Mouse (Mus musculus) forelimb bud, embryonic 11.5 days (tissue): Measurements from ENCODE around the gene Rbms2.
"Not testable (repeated sequence)": the region's sequence is repeated elsewhere in the genome, so short reads cannot be mapped to it uniquely, and the experiment has no call there.

Experiments
- DNase-seq: peaks from one replicate; pipeline ENCODE4 v3.0.0-alpha.2; 2012; ENCODE audit warnings: low read depth, low spot score

The Rbms2 gene

GRCm38 (mm10) chr10:128179989-128180388, at the start of gene Rbms2:
TSS of gene Rbms2 (minus strand) at chr10:128180297.
- DNase-seq: no peak

GRCm38 (mm10) chr10:128228009-128228408, 47.9 kb upstream of the Rbms2 start:
- DNase-seq: no peak

DNA sequence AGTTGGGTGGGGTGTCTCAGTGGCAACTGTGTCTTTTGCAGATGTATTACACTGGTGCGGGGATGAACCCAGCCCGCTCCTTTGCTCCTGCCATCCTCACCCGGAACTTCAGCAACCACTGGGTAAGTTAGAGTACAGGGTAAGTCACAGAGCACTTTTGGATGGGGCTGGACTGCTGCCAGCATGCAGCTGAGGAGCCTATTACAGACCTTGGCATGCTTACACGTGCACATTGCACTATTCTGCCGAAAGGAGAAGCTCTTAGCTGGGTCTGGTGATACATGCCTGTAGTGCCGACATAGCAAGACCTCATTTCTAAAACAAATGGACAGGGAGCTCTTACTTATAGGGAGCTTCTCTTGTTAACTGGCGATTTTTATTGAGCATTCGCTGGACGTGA, 47.5 kb upstream of the Rbms2 start:
- DNase-seq: no peak

GRCm38 (mm10) chr10:128225538-128225937, 45.4 kb upstream of the Rbms2 start, which contains the start of gene Mip:
TSS of gene Mip (plus strand) at chr10:128225838.
- DNase-seq: no peak

DNA sequence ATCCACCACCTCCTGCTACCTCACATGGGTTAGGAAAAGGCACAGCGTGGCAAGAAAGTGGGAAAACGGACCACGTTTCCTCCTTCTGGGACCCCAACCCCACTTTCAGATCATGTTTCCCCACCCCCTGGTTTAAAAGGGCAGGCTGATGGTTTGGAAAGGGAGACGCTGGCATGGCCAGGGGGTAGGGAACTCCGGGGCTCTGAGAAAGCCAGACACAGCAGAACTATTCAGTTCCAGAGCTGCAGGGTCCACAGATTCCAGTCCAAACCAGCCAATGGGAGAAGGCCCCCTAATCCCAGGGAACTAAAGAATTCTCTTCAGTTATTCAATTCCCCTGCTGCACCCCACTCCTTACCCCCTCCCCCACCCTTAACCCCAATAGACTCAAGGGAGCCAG, 45.0 kb upstream of the Rbms2 start:
- DNase-seq: no peak

DNA sequence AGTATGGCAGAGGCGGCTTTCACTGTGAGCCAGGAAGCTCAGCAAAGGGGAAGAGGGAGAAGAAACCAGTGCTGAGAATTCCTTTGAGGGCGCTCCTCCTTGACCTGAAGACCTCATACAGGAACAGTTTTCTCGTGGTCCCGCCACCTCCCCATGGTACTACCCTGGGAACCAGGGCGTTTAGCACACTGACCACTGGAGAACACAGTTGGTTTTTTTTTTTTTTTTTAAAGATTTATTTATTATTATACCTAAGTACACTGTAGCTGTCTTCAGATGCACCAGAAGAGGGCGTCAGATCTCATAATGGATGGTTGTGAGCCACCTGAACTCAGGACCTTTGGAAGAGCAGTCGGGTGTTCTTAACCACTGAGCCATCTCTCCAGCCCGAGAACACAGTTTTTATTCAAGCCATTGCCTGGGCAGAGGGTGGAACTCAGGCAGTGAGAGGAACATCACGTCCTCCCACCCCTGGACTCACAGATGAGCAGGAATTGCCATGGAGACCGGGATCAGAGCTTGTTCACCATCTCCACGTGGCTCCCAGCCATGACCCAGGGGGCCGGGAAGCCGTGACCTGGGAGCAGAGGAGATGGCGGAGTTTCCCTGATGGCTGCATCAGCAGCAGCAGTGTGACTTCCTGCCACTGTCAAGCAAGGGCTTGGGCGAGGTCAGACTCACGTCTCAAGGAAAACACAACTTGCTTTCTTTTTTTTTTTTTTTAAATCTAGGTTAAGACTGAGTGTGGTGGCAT, 41.6 kb upstream of the Rbms2 start:
- no peak for DNase-seq

DNA sequence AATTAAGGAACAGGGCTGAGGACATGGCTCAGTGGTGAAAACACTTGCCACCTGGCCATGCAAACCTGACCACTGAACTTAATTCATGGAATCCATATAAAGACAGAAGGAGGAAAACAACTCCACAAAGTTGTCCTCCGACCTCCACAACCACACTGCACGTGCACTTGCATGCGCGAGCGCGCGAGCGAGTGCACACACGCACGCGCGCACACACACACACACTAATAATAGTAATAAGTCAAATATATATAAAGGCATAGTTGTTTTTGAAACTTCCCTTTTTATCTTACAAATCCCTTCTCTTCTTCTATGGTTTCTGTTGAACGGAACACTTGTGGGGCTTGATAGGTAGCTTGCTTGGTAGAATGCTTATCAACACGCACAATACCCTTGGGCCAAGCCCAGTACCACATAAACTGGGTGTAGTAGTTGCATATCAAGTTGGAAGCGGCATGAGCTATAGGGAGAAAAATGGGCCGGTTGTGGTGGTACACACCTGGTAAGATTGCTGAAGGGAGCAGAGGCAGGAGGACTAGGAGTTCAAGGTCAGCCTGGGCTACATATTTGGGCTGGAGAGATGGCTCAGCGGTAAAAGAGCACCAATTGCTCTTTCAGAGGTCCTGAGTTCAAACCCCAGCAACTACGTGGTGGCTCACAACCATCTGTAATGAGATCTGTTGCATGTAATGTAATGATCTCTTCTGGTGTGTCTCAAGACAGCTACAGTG, 38.5 kb upstream of the Rbms2 start:
- DNase-seq: no peak

DNA sequence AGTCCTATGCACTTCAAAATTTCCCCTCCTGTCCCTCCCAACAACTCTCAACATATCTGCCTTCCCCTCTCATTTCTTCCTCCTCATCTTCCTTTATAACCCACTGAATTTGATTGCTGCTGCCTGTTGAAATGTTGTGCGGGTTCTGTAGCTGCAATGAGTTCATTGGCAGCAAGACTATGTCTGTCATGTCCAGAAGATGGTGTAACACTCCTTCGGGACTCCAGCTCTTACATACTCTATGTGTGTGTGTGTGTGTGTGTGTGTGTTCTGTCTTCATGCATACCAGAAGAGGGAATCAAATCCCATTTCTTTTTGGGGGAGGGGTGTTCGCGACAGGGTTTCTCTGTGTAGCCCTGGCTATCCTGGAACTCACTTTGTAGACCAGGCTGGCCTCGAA, 34.9 kb upstream of the Rbms2 start:
- DNase-seq: no peak

DNA sequence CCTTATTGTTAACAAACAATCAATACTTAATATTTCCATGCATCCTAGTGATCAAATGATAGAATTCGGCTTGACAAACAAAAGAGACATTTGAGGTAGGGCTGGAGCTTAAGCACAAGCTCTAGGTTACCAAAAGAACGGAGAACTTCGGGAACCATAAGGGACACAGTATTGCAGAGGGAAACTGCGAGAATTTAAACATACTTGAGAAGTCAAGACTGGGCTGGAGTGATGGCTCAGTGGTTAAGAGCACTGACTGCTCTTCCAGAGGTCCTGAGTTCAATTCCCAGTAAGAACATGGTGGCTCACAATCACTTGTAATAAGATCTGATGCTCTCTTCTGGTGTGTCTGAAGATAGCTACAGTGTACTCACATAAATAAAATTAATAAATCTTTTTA, 34.0 kb upstream of the Rbms2 start:
- not testable (repeated sequence) for DNase-seq

- DNase-seq: peak; percentile 79
Measured at GRCm38 (mm10) chr10:128212871-128213323, 32.8 kb upstream of the Rbms2 start.

DNA sequence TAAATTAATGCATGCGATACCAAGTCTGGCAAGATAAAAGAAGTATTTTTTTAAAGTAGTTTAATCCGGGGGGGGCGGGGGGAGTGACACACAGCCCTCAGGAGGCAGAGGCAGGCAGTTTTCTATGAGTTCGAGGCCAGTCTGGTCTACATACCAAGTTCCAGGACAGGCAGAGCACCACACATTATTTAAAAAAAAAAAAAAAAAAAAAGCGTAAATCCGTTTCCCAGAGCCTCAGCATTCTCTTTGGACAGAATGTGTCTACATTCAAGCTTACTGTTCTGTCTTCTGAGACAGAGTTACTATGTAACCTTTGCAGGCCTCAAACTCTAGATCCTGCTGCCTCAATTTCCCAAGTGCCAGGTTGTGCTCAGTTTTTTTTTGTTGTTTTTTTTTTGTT, 32.1 kb upstream of the Rbms2 start:
- no peak for DNase-seq

- peak; percentile 90 for DNase-seq
Measured at GRCm38 (mm10) chr10:128211390-128212108, 31.5 kb upstream of the Rbms2 start, which contains the start of gene Spryd4. TSS of gene Spryd4 (minus strand) at chr10:128211807.

- DNase-seq: no peak
Measured at GRCm38 (mm10) chr10:128210954-128211353, 30.9 kb upstream of the Rbms2 start.

DNA sequence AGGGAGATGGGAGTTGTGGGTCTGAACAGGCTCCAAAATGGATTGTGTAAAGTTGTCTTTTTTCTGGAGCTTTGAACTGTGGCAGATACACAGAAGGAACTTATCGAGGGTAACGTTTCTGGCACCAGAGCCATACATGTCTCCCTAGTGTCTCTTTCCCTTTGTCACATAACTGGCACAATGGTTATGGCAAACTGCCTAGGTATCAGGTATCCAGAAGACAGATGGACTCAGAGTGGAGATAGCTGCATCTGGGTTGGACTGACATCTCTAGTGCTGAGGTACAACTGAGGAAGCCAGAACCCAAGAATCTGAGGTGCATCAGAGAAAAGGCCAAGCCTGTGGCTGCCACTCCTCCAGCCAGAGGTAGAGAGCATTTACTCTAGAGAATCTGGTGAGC, 30.0 kb upstream of the Rbms2 start:
- no peak for DNase-seq

- no peak for DNase-seq
Measured at GRCm38 (mm10) chr10:128209311-128210009, 29.4 kb upstream of the Rbms2 start.

GRCm38 (mm10) chr10:128208326-128208725, 28.2 kb upstream of the Rbms2 start:
- DNase-seq: no peak

DNA sequence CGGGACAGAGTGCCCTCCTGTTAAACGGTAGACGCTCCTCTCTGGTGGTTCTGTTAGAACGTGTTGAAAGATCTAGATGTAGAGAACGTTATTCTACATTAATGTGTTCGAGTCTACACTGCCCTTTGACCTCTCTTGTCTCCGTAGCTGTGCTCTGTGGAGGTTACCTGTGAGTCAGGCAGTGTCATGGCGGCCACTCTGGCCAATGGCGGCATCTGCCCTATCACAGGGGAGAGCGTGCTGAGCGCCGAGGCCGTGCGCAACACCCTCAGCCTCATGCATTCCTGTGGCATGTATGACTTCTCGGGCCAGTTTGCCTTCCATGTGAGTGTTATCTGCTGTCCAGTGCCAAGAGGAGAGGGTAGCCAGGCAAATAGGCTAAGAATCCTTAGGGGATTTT, 24.8 kb upstream of the Rbms2 start:
- no peak for DNase-seq

GRCm38 (mm10) chr10:128201856-128202255, 21.8 kb upstream of the Rbms2 start:
- DNase-seq: no peak

- no peak for DNase-seq
Measured at GRCm38 (mm10) chr10:128194551-128195461, 14.7 kb upstream of the Rbms2 start.

- DNase-seq: peak; percentile 94
Measured at GRCm38 (mm10) chr10:128194024-128194550, 14.0 kb upstream of the Rbms2 start, which contains the start of gene Gls2. TSS of gene Gls2 (plus strand) at chr10:128194457.
